Mouse (Mus musculus) gastrocnemius, postnatal 10 days (tissue): Measurements from ENCODE around the gene Pou6f1. TPM values are rescaled to one million over a fixed set of nuclear protein-coding genes. Genes with fewer than 3 reads are reported as not detected.
A peak's percentile ranks its signal among the peaks of the same experiment; 100 is the strongest.
"Not testable (repeated sequence)": the region's sequence is repeated elsewhere in the genome, so short reads cannot be mapped to it uniquely, and the experiment has no call there.

Source experiments
- DNase-seq: peaks from one replicate; pipeline ENCODE4 v3.0.0; 2021; ENCODE audit warnings: mixed read lengths
- long read RNA-seq, 2 experiments: library from polyadenylated mRNA; stranded (forward); transcript quantifications; one replicate each; pipeline ENCODE4 v2.0.0; 2021
- total RNA-seq, 2 experiments: library from RNA; stranded (reverse); gene quantifications; 2 replicates each; pipeline ENCODE4 v1.2.3; 2021

The Pou6f1 gene
- total RNA-seq = 10 to 100 TPM; 11.1 to 13.2 TPM
- long read RNA-seq, experiment 1, partial matches to known transcripts = 2 of 20 reads
- long read RNA-seq, experiment 1, other reads (novel, unspliced or antisense) = 14 of 20 reads
- long read RNA-seq, experiment 2, partial matches to known transcripts = 0 of 9 reads
- long read RNA-seq, experiment 2, other reads (novel, unspliced or antisense) = 8 of 9 reads

DNA sequence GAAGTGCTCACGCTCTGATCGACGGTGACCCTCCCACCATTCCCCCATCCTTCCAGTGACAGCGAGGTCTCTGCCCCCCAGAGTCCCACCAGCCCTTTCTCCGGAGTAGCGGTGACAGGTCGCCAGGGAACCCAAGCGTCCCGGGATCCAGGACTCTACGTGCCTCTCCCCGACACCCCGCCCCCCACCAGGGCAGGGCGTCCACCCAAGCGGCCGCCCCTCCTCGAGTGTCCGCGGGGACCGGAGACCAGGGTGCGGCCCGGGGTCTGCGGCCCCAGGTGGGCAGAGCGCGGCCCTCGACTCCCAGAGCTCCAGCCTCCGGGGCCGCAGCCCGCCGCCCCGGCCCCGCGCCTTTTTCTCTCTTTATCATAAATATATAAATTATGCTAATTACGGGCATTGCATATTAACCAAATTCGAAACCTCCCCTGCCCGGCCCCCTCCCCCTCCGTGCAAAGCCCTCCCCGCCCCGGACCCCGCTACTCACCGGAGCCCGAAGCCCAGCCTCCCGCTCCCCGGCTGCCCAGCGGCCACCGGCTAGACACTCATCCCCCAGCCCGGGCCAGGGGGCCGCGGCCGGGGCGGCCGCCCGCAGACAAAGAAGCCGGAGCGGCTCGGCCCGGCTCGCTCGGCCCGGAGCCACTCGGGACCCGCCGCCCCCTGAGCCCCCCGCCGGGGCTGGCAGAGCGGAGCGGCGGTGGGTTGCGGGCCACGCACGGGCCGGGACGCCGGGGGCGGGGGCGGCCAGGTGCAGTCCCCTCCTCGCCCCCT is at the start of gene Pou6f1:
Gene Pou6f1, minus strand, starts transcription at position 709 of the 771 bp plus-strand sequence.
- peak; percentile 60 for DNase-seq

DNA sequence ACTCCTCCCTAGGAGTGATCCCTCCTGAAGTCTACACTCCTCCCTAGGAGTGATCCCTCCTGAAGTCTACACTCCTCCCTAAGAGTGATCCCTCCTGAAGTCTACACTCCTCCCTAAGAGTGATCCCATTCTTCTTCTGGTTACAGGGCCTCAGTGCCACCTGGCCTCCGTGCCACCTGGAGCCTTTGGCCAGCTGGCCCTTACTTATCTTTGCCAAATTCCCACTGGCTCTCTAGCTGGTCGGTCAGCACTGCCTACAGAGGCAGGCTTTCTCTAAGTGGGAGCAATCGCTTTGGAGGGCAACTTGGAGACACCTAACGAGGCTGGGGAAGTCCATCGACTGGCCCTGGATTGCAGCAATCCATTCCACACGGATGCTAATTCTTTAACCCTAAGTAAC is 46.4 kb upstream of the Pou6f1 start:
- no peak for DNase-seq

DNA sequence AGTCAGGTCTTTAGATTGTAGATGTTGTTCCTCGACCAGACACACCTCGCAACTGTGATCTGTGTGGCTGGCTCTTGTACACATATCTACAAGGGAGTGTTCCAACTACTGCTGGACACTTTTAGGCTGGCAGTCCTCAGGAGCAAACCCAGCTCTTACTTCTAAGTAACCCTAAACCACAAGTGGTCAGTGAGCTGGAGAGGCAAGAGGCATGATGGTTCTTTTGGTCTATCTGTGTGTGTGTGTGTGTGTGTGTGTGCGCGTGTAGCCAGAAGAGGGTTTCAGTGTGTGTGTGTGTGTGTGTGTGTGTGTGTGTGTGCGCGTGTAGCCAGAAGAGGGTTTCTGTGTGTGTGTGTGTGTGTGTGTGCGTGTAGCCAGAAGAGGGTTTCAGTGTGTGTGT is 42.7 kb upstream of the Pou6f1 start:
- no peak for DNase-seq

DNA sequence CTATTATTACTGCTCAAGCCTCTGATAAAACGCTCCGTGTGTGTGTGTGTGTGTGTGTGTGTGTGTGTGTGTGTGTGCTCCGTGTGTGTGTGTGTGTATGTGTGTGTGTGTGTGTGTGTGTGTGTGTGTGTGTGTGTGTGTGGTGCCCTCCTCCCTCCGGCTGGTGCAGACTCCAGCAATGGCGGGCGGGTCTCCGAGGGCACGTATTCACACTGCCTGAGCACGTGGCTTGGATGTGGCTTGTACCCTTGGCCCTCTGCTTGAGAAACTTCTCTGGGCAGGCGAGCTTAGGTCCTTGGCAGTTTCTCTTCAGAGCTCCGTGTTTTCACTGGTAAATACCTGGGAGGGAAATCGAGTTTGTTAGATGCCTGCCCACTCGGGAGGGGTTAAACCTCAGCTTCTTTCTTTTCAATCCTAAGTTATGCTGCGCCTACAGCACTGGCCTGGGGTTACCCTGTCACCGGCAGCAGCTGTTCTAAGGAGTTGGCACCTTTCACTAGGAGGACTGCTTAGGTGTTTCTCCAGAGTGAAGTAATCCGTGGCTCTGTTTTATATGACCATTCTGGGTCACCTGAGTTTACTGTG is 41.5 kb upstream of the Pou6f1 start:
- DNase-seq = no peak

DNA sequence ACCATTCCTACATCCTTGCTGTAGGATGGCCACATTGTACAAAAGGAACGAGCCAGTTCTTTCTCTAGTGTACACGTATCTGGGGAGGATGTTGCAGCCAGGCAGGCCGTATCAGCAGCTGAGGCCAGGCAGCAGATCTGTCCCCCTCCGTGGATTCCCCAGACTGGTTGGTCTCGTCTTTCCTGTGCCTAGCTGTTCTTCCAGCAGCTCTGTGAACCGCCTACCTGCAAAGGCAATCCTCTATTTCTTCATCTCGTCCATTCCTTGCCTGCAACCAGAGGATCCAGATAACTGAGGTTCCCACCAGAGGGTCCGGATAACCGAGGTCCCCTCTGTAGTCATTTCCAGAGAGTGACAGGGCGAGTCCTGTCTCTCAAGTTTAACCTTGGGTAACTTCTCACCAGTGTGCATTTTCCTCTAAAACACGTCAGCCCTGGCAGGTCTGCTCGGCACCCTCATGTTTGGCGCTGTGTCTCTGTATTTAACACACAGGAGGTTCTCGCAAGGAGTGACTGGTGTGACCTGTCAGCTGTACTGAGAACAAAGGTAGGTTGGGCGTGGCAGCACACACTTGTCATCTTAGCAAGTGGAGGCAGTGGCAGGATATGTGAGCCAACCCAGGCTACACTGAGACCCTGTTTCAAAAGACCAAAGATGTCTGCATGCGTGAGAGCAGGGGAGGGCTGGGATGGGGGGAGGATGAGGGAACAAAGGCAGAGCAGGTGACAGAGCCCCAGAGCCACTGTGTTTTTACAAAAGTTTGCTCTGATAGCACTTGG is 40.4 kb upstream of the Pou6f1 start:
- no peak for DNase-seq

DNA sequence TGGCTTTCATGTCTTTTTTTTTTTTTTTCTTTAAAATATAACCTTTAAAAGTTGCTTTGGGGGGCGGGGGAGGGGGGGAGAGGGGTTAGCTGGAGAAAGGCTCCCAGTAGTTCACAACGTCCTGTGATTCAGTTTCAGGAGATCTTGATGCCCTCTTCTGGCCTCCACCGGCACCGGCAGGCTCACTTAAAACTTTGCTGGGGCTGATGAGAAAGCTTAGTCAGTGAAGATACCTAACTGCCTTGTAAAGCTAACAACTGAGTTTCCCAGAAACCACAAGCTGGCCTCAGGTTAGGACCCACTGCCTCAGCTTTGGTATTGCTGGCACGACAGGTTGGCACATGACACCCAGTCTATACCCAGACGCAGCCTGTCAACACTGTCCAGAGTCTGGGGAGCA is 37.9 kb upstream of the Pou6f1 start:
- no peak for DNase-seq

DNA sequence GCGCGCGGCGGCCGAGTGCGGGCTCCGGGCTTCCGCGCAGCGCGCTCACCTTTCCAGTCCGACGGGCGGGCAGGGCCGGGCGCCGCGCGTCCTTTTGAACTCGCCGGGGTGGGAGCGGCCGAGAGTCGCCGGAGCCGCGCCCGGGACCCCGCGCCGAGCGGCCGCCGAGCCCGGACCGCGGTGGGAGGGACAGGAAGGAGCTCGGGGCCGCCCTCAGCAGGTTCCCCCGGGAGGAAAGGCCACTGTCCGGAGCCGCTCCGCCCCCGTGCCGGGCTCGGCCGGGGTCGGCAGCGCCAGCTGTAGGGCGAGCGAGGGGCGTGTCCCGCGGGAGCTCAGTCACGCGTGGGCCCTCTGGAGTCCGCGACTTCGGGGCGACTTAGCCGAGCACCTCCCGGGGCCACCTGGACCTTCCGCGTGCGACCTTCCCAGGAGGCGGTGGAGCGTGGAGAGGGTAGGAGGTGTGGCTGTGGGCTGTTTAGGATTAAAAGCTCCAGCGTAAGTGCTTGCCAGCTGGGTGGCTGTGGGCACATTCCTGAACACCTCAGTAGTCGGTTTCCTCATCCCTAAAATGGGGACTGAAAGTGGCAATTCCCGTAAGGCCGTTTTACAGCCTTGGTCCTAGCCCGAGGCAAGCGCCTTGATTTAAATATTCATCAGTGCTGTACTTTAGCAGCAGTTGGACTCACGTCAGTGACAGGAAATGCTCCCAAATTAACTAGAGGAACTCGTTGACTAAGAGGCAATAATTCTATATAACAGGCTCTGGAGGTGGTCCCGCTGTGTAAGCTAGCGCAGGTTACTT is 37.1 kb upstream of the Pou6f1 start, which contains the start of gene Smagp:
Gene Smagp, minus strand, starts transcription at position 241 of the 802 bp plus-strand sequence.
- DNase-seq = peak; percentile 42

DNA sequence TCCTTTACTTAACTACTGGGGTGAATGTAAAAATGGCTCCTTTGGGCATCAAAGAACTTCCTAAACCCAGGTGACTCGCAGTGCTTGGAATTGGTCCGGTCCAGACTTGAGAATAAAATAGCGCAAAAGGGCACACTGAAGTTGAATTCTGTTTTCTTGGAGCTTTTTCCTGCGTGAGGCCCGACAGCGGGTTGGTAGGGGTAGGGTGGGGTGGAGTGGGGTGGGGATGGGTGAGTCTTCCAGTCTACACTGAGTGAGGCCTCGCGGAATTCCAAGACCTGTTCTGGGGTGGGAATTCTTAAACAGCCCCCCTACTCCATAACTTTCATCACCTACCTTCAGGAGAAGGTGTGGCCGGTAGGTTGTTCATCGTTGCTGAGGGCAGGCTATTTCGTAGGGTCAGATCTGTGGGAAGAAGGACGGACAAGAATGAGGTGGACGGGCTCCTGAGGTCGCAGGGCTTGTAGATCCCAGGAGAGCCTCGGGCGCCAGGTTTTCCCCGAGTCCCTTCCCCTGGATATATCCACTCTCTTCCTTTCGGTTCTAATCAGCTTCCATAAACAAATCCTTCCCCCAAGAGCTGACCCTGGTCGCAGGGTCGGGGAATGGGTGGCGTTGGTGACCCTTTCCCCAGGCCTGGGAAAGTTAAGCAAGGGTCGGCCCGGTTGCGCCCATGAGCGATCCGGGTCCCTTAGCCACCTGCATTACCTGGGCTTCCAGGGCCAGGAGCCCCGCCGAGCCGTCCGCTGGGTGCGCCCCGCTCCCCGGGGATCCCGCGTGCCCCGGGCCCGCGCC is 36.3 kb upstream of the Pou6f1 start:
- DNase-seq = no peak

DNA sequence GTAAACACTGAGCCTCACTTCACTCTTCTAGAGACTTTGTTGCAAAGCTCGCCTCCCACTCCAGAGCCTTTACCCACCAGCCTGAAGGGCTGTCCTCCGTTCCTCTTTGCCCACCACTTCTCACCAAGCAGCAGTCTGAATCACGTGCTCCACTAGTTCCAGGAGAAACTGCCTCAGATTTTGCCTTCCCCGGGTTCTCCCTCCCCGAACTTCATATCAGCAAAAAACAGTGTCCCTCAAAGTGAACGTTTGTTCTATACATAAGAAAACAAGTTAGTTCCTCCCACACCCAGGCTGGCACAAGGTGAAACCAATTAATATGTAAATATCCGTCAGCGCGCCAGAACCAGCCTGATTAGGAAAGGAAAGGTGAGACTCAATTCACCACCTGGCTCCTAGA is 35.5 kb upstream of the Pou6f1 start:
- no peak for DNase-seq

DNA sequence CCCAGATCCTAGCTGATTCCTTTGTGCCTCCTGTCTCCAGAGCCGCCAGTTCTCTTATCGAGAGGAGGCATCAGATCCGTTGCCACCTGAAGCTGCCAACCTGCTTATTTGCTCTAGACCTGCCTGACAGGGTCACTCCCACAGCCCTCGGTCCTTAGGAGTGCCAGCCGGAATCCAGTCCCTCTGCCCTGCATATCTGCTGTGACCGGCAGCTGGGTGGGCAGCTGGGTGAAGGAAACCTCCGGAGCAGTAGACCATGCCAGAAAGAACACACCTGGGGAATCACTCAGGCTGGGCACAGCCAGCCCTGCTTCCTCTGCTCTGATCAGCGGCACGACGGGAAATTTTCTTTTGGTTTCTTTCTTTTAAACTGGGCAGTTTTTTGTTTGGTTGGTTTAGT is 33.6 kb upstream of the Pou6f1 start:
- no peak for DNase-seq

DNA sequence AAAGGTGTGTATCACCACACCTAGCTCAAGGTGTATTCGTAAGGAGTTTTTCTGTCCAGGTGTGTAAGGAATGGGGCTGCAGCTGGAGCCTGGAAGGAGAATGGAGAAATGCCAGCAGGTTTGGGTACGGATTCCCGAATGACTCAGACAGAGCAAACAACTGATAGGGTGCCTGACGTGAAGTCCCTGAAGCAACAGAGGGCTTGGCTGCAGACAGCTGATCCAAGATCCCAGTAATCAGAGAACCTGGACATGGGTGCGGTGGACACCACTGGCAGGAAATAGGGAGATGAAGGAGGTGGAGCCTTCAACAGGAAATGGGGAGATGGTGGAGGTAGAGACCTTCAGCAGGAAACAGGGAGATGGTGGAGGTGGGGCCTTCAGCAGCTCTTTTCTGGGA is 32.5 kb upstream of the Pou6f1 start:
- no peak for DNase-seq

DNA sequence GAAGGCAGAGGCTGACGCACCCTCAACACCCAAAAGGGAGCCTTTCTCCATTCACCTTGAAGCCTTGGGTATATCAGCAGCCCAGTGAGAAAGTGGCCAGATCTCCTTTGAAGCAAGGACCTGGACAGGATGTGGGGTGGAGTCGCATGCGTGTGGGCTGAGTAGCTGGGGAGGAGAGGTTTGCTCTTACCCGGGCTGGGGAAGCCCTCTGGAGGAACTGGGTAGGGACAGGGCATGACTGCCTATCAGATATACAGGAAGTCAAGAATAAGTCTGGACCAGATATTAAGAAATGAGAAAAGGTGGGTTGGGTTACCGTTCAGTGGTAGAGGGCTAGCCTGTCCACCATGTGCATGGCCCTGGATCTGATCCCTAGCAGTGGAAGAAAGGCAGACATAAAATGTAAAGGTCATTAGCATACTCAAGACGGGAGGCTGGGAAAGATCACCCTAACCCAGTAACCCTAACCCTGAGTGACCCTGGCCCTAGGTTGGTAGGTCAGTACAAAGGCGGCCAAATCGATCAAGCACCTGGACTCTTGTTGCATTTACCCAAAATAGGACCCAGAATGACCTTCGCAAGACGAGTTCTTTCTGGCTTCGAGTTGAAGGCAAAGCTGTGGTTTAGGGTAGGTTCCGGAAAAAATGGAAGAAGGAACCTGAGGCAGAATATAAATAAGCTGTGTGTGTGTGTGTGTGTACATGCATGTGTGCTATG is 31.8 kb upstream of the Pou6f1 start:
- no peak for DNase-seq

DNA sequence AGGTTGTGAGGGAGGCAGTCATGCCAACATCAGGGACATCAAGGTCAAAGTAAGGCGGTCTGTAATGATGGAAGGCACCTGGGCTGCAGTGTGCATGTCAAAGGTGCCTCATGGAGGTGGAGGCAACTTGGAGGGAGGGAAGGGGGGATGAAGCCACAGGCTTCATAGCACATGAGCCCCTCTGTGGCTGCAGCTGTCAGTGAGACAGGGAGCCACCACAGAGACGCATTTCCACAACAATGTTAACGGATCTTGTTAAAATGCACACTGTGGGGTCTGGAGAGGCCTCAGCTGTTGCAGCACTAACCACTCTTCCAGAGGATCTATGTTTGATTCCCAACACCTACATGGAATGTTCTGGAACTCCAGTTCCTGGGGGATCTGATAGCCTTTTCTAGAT is 30.3 kb upstream of the Pou6f1 start:
- DNase-seq = no peak

DNA sequence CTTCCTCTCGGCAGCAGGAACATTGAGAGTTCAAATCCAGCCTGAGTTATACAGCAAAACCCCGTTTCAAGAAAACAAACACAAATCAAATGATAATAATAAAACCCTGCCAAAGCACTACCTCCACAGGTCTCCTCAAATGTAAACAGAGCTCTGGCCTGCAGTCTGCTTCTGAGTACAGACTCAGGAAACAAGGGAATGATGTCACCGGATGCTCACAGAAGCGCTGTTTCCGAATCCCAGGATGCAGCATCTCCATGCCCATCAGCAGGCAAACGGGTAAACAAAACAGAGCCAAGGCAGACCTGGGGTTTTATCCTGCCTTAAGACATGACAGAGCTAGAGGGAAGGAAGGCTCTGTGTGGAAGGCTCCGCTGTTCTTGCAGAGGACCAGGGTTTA is 29.0 kb upstream of the Pou6f1 start:
- DNase-seq = no peak

DNA sequence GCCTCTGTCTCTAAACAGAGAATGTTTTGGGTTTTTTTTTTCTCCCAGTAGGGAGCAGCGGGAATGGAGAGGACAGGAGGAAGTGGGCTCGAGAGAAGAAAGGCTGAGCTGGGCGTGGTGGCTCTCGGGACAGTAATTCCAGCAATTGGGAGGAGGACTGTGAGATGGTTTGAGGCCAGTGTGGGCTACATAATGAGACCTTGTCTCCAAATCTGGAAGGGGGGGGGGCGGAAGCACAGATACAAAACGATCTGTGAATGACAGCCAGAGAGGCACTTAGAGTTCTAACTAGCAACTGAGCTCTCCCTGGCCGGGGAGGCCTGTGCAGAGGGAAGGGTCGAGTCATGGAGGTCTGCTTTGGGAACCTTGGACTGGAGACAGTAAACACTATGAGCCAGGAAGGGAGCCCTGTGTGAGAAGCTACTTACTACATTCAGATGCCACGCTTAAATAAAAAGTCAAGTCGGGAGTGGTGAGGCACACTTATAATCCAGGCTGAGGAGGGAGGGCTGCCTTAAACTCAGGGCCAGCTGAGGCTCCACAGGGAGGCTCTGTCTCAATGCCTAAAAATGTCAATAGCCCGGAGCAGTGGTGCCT is 28.1 kb upstream of the Pou6f1 start:
- DNase-seq = no peak

DNA sequence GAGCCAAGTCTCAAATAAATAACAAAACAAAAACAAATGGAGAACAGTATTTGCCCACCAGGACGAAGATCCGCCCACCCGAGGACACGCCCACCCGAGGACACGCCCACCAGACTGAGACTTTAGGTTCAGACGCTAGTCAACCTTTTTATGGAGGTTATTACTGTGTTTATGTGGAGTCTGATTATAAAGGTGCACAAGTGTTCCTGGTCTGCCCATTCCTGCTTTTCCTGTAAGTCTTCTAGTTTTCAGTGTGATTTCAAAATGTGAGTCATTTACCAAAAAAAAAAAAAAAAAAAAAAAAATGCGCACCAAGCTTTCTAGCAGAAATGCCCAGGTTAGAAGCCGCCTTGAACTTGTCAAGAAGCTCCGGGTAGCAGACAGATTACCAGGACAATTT is 27.5 kb upstream of the Pou6f1 start:
- no peak for DNase-seq

DNA sequence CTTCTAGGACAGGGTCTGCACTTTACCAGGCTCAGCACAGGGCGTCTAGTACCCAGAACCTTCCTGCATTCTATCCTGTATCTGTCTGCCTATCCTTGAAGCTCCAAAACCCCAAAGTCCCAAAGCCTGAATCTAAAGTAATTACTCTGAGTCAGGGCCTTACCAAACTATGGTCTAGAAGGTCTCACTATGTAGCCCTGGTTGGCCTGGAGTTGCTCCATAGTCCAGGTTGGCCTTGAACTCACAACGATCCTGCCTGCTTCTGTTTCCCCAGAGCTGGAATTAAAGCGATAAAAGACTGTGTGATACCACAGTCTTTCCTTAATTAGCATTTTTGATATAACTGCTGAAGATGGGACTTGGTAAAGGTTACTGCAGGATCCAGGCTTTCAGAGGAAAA is 24.7 kb upstream of the Pou6f1 start:
- DNase-seq = no peak

DNA sequence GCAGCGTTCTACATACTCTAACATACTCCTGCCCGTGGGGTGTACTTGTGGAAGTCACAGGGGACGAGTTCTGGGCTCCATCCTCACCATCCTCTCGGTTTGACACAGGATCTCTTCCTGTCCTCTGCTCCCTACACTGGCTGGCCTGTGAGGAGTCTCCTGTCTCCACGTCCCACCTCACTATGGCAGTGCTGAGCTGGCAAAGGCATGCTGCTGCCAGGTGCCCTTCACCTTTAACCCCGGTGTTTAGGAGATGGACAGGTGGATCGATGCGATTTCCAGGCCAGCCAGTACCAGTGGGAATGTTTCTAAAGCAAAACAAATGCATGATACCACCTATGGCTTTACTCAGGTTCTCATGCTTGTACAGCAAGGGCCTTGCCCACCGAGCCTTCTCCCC is 24.0 kb upstream of the Pou6f1 start:
- no peak for DNase-seq

DNA sequence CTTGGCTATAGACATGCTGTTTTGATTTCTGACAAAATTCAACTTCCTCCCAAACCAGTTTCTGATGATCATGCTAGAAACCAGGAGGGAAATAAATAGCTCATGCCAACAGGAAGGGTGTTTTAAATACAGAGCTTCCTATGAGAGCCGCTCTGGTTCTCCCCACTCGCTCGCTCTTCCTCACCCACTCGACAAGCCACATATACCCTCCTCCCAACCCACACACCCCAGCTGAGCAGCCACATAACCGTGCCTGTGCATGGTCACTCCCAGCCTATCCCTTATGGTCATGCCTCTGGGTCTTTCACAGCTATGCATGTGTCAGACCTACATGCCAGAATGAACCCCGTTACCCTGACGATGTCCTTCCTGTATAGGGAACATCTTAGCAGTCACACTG is 22.4 kb upstream of the Pou6f1 start:
- no peak for DNase-seq

DNA sequence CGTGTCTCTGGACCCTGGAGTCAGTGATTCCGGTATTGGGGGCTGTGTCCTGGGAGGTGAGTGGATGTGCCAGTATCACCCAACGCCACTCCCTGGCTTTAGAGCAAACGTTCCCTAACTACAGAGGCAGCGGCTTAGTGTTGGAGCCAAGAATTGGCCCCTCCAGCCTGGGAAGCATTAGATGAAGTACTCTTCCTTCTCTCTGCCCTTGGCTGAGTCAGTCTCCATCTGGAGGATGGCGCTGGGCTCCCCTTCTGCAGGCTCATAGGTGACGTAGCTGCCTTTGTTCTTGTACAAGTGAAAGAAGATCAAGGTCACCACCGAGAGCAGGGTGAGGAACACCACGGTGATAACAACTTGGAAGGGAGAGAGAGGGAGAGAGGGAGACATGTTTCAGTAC is 21.9 kb upstream of the Pou6f1 start:
- not testable (repeated sequence) for DNase-seq
